Mouse (Mus musculus) heart, adult 2 months (tissue): ENCODE measurements around the gene Vat1.

Experiments used
- CTCF ChIP-seq: fragments of 200-600 bp; IDR thresholded peaks from 2 replicates; pipeline ENCODE4 v1.8.1; 2022; ENCODE audit warnings: antibody characterized with exemption, mild to moderate bottlenecking, moderate library complexity
- POLR2A ChIP-seq: fragments of 200-500 bp; IDR thresholded peaks from 2 replicates; pipeline ENCODE4 v1.6.1; 2011; ENCODE audit warnings: mild to moderate bottlenecking, low read depth, low read length, control low read depth; ENCODE audit not compliant: insufficient read depth

DNA sequence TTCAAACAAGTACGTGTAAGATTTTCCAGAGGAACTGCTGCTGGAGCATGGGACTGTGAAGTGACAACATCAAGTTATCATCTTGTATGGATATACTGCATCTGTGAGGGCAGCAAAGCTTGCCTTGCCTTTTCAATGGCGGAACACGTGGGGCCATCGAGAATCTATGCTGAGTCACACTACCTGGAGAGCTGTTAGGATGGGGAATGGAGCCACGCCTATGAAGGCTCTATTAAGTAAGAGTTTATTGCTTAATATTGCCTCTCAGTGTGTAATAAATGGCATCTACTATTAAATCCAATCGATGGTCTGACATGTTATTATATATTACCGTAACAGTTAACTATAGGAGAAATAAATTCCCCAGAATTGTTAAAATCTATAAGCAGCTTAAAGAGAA is 41.1 kb upstream of the Vat1 start:
- TF ChIP-seq POLR2A (no peak), CTCF (no peak)
